29 mouse cellular contexts compared by ENCODE assay signal in the genomic region with DNA sequence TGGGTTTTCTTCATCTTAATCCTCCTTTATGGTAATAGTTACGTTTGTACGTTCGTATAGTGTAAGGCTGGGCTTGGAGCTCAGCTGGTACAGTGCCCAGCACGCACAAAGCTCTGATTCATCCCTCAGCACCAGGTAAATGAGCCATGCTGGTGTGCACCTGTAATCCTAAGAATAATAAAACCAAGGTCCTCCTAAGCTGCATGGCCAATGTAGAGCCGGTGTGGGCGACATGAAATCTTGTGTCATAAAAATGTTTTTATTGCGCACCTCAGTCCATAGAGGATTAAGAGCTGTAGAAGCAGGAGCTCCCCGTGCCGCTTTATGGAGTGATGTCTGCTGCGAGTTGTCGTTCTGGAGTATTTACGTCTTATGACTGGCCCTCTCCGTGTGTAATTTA. TPM values are rescaled to one million over a fixed set of nuclear protein-coding genes. Genes with fewer than 3 reads are reported as not detected.
"Had no signal": no experiment of that assay in that cellular context is flagged by ENCODE, and none has a peak within 500 bp of the region (broad histone marks: within the 10 kb centered on the region; RNA-seq: fewer than 3 reads in every experiment).

No protein-coding gene starts in this region.

- DNase-seq: kidney, adult 18-20 months; kidney, adult 9 months; kidney, postnatal 25 days; layer of hippocampus, adult 9-11 months; liver, postnatal 0 days; midbrain, embryonic 14.5 days; right cerebral cortex, postnatal 25 days; thymus, adult 18-20 months; thymus, postnatal 36 days had no signal

- H3K9ac ChIP-seq: limb, embryonic 15.5 days; liver, embryonic 14.5 days; liver, postnatal 0 days; lung, embryonic 14.5 days had no signal

- ATAC-seq: liver, postnatal 0 days; lung, postnatal 0 days had no signal

- H3K4me3 ChIP-seq: layer of hippocampus, adult 2 months; limb, embryonic 15.5 days had no signal

- H3K27me3 ChIP-seq: limb, embryonic 15.5 days had no signal

- H3K4me2 ChIP-seq: limb, embryonic 15.5 days; liver, embryonic 11.5 days; lung, embryonic 14.5 days had no signal

- H3K27ac ChIP-seq: layer of hippocampus, adult 2 months; limb, embryonic 15.5 days; liver, embryonic 14.5 days; macrophage had no signal

- H3K4me1 ChIP-seq: limb, embryonic 15.5 days had no signal

- H3K9me3 ChIP-seq: limb, embryonic 15.5 days had no signal

RNA-seq across cellular contexts. Expression of a gene that starts 17.7 kb away (rescaled TPM):
- total RNA-seq: layer of hippocampus, adult 2 months; layer of hippocampus, postnatal 25 days; left cerebral cortex, adult 18-20 months; left cerebral cortex, postnatal 25 days; megakaryocyte, adult 5-6 weeks; midbrain, postnatal 0 days; neutrophil, adult 5-6 weeks had no signal
- polyA plus RNA-seq: kidney, embryonic 16.5 days; large intestine, adult 2 months; limb, embryonic 11.5 days; limb, embryonic 15.5 days; liver, embryonic 11.5 days; liver, embryonic 14.5 days; liver, postnatal 0 days; lung, embryonic 14.5 days; lung, postnatal 0 days; macrophage; midbrain, embryonic 14.5 days; midbrain, postnatal 0 days; neural tube, embryonic 11.5 days; spleen, adult 2 months; stomach, embryonic 16.5 days; urinary bladder, adult 2 months had no signal
